Mouse (Mus musculus) heart, postnatal 14 days (tissue): ENCODE results near the gene Gdi1. TPM values are rescaled to one million over a fixed set of nuclear protein-coding genes. Genes with fewer than 3 reads are reported as not detected.

Experiments used
- DNase-seq, 2 experiments: peaks; one replicate each; pipeline ENCODE4 v3.0.0; 2021 to 2022
- intact Hi-C: fragments of 180-260 bp; cut with DNase I; formaldehyde crosslinking; loops from one replicate; pipeline ENCODE4 v1.15.1; 2025
- long read RNA-seq, 2 experiments: library from polyadenylated mRNA; stranded (forward); transcript quantifications; one replicate each; pipeline ENCODE4 v2.0.0; 2021
- total RNA-seq, 2 experiments: library from RNA; stranded (reverse); gene quantifications; 2 replicates each; pipeline ENCODE4 v1.2.3; 2021

Gene Gdi1
- 10 to 100 TPM; 77.6 to 90.8 TPM for total RNA-seq
- long read RNA-seq, experiment 1, transcript Gdi1-205 (4 exons, 633 nt), result minor isoform, 5 of 111 reads
- long read RNA-seq, experiment 1, transcript Gdi1-201 (11 exons, 2,666 nt), result major isoform, 75 of 111 reads
- long read RNA-seq, experiment 1, partial matches to known transcripts, result 4 of 111 reads
- long read RNA-seq, experiment 1, other reads (novel, unspliced or antisense), result 26 of 111 reads
- long read RNA-seq, experiment 2, transcript Gdi1-201 (11 exons, 2,666 nt), result major isoform, 82 of 113 reads
- long read RNA-seq, experiment 2, partial matches to known transcripts, result 7 of 113 reads
- long read RNA-seq, experiment 2, other reads (novel, unspliced or antisense), result 19 of 113 reads

- peak; percentile 73 to 77 for DNase-seq
- intact Hi-C loops, result no loop called here
Measured at GRCm38 (mm10) chrX:74304867-74305700, at the start of gene Gdi1. Gdi1 (plus strand) TSS chrX:74304998.

GRCm38 (mm10) chrX:74257746-74258145, 47.1 kb upstream of the Gdi1 start:
- DNase-seq, result no peak
- intact Hi-C loops, result no loop called here

GRCm38 (mm10) chrX:74269736-74270061, 35.1 kb upstream of the Gdi1 start:
- intact Hi-C loops, result no loop called here
- DNase-seq, result no peak

GRCm38 (mm10) chrX:74270062-74270901, 34.5 kb upstream of the Gdi1 start, which contains the start of gene Rpl10:
Rpl10 (plus strand) TSS chrX:74270812.
- peak; percentile 85 to 88 for DNase-seq
- intact Hi-C loops, result no loop called here

GRCm38 (mm10) chrX:74270902-74271551, 33.8 kb upstream of the Gdi1 start:
- peak in 1 of 2 experiments; percentile 10 for DNase-seq
- intact Hi-C loops, result no loop called here

- intact Hi-C loops, result no loop called here
- no peak for DNase-seq
Measured at GRCm38 (mm10) chrX:74273422-74274322, 31.1 kb upstream of the Gdi1 start.

GRCm38 (mm10) chrX:74277916-74278315, 26.9 kb upstream of the Gdi1 start:
- intact Hi-C loops, result no loop called here
- DNase-seq, result no peak

- intact Hi-C loops, result no loop called here
- no peak for DNase-seq
Measured at GRCm38 (mm10) chrX:74281041-74281731, 23.6 kb upstream of the Gdi1 start.

GRCm38 (mm10) chrX:74281732-74282394, 22.9 kb upstream of the Gdi1 start, which contains the start of the genes Taz and Dnase1l1:
Taz (plus strand) TSS chrX:74281912.
Dnase1l1 (minus strand) TSS chrX:74282337.
- peak; percentile 75 for DNase-seq
- intact Hi-C loops, result no loop called here

- intact Hi-C loops, result no loop called here
- peak; percentile 80 to 86 for DNase-seq
Measured at GRCm38 (mm10) chrX:74282395-74283091, 22.3 kb upstream of the Gdi1 start.

- no peak for DNase-seq
- intact Hi-C loops, result no loop called here
Measured at GRCm38 (mm10) chrX:74283092-74283437, 21.7 kb upstream of the Gdi1 start.

GRCm38 (mm10) chrX:74293431-74293830, 11.4 kb upstream of the Gdi1 start:
- intact Hi-C loops, result no loop called here
- no peak for DNase-seq

GRCm38 (mm10) chrX:74296538-74297448, 8.0 kb upstream of the Gdi1 start, which contains the start of gene Atp6ap1:
Atp6ap1 (plus strand) TSS chrX:74297097.
- DNase-seq, result peak; percentile 91 to 93
- intact Hi-C loops, result no loop called here

GRCm38 (mm10) chrX:74298348-74298747, 6.5 kb upstream of the Gdi1 start:
- no peak for DNase-seq
- intact Hi-C loops, result no loop called here

GRCm38 (mm10) chrX:74299721-74300120, 5.1 kb upstream of the Gdi1 start:
- intact Hi-C loops, result no loop called here
- no peak for DNase-seq
